Mouse (Mus musculus): Measurements from ENCODE around the gene Psmd6.

- TF ChIP-seq POLR2AphosphoS2 (IDR thresholded peaks at IDR 0.05; ENCODE audit: insufficient read length, low read depth) (no peak), MAX (IDR thresholded peaks at IDR 0.05; ENCODE audit: low read depth) (no peak), CEBPB (IDR thresholded peaks at IDR 0.05; ENCODE audit: insufficient read depth, poor library complexity, severe bottlenecking) (no peak)
Measured at GRCm38 (mm10) chr14:14065142-14065498, 55.7 kb downstream of the Psmd6 start.
